Comparison of ENCODE assay signal across 9 mouse cellular contexts in the genomic region with DNA sequence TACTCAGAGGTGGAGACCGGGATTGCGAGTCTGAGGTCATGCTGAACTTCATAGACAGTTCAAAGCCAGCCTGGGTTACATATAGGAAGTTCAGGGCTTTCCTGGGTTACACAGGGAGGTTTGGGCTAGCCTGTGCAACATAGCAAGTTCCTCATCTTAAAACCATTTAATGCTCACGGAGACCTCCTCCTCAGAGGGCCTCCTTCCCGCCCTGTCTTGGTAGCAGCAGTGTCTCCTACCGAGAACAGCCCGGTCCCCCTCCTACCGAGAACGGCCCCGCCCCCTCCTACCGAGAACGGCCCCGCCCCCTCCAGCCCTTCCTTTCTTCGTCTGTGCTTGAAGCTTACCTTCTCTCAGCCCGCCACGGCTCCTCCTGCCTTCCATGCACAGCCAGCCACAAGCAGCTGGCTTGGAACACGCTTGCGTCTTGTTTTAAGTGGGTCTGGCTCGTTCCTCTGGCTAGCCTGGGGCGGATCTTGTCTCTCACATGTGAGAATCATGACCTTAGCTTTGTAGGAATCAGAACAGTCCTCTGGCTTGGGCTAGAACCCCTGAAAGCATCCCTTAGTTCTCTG. TPM values are rescaled to one million over a fixed set of nuclear protein-coding genes. Genes with fewer than 3 reads are reported as not detected.
DNase-seq lines count a peak whose midpoint lies in the region; ATAC-seq lines count a peak whose summit lies in the region.
"Had no signal": no experiment of that assay in that cellular context is flagged by ENCODE, and none has a peak within 500 bp of the region (broad histone marks: within the 10 kb centered on the region; RNA-seq: fewer than 3 reads in every experiment).

No protein-coding gene starts in this region.

- ATAC-seq in midbrain, embryonic 13.5 days: no peak
- ATAC-seq in kidney, embryonic 16.5 days (ENCODE audit: low FRiP score, low TSS enrichment): no peak

- H3K4me2 ChIP-seq in midbrain, embryonic 13.5 days (replicated peaks): no peak overlapping the region; the same call in 1 of the 2 replicates
- peak overlapping the region; percentile 32; the same call in 1 of the 2 replicates for H3K4me2 ChIP-seq in kidney, embryonic 16.5 days (replicated peaks; ENCODE audit: low read depth, low read length)

- H3K9ac ChIP-seq in midbrain, embryonic 13.5 days (replicated peaks): no peak overlapping the region
- H3K9ac ChIP-seq in kidney, embryonic 16.5 days (replicated peaks; ENCODE audit: low read length): peak overlapping the region; percentile 36; the same call in 1 of the 2 replicates

- H3K36me3 ChIP-seq in midbrain, embryonic 10.5 days: no peaks in the 10 kb centered on the region
- H3K36me3 ChIP-seq in midbrain, embryonic 13.5 days: no peaks in the 10 kb centered on the region
- no peaks in the 10 kb centered on the region for H3K36me3 ChIP-seq in kidney, embryonic 16.5 days (ENCODE audit: insufficient read depth, low read length)

- WGBS in midbrain, embryonic 10.5 days: 11% methylated on average over 19 of the region's 19 CpGs
- 11% methylated on average over 19 of the region's 19 CpGs for WGBS in midbrain, embryonic 13.5 days
- 13% methylated on average over 19 of the region's 19 CpGs for WGBS in kidney, embryonic 16.5 days

- H3K27ac ChIP-seq in midbrain, embryonic 10.5 days (replicated peaks): peak overlapping the region; percentile 55; the same call in 1 of the 2 replicates
- no peak overlapping the region for H3K27ac ChIP-seq in midbrain, embryonic 13.5 days
- H3K27ac ChIP-seq in kidney, embryonic 16.5 days (ENCODE audit: low read length): 0 out of 2 replicates have a peak overlapping the region, but pooled peaks have one; percentile 13
- H3K27ac ChIP-seq: macrophage had no signal

- peaks cover 46% of the 10 kb centered on the region for H3K27me3 ChIP-seq in midbrain, embryonic 10.5 days (ENCODE audit: low read depth, poor library complexity, severe bottlenecking)
- H3K27me3 ChIP-seq in midbrain, embryonic 13.5 days: peaks cover 12% of the 10 kb centered on the region
- peaks cover 4% of the 10 kb centered on the region; the same call in 1 of the 2 replicates for H3K27me3 ChIP-seq in kidney, embryonic 16.5 days (ENCODE audit: insufficient read depth, low read length)

- H3K4me1 ChIP-seq in midbrain, embryonic 10.5 days: peaks cover 39% of the 10 kb centered on the region
- H3K4me1 ChIP-seq in midbrain, embryonic 13.5 days (replicated peaks): peaks cover 25% of the 10 kb centered on the region
- peaks cover 28% of the 10 kb centered on the region for H3K4me1 ChIP-seq in kidney, embryonic 16.5 days (ENCODE audit: insufficient read depth, low read length)

- peak; percentile 29 for DNase-seq in midbrain, embryonic 10.5 days (ENCODE audit: low spot score)
- DNase-seq in gastrocnemius, postnatal 10 days: peak; percentile 39
- peak; percentile 26 for DNase-seq in retina, embryonic 14.5 days (ENCODE audit: low spot score)
- DNase-seq in spleen, adult 12 weeks (ENCODE audit: low spot score): no peak
- DNase-seq in right cerebral cortex, postnatal 4 days: no peak
- DNase-seq in adrenal gland, adult 8-10 months: no peak

- no peaks in the 10 kb centered on the region for H3K9me3 ChIP-seq in midbrain, embryonic 10.5 days (replicated peaks)
- no peaks in the 10 kb centered on the region for H3K9me3 ChIP-seq in midbrain, embryonic 13.5 days
- H3K9me3 ChIP-seq in kidney, embryonic 16.5 days (ENCODE audit: low read length): no peaks in the 10 kb centered on the region

- H3K4me3 ChIP-seq in midbrain, embryonic 10.5 days: peak overlapping the region; percentile 26
- H3K4me3 ChIP-seq in midbrain, embryonic 13.5 days (replicated peaks): no peak overlapping the region
- 0 out of 2 replicates have a peak overlapping the region, but pooled peaks have one; percentile 10 for H3K4me3 ChIP-seq in kidney, embryonic 16.5 days (ENCODE audit: low read length)

RNA-seq across cellular contexts. Expression of a gene that starts 4.8 kb away (rescaled TPM):
- polyA plus RNA-seq in midbrain, embryonic 10.5 days (2016; fragmentation: Nextera tagmentation; extraction: Ambion mirVana): 0.88 and 2.0 TPM in 2 replicates
- 2.1 and 2.6 TPM in 2 replicates for polyA plus RNA-seq in midbrain, embryonic 13.5 days (2015; fragmentation: Nextera tagmentation; extraction: Ambion mirVana)
- total RNA-seq in gastrocnemius, postnatal 10 days (2021): 100 to 1,000 TPM; 199 to 219 TPM
- 35.9 and 46.1 TPM in 2 replicates for polyA plus RNA-seq in kidney, embryonic 16.5 days (2015; fragmentation: Nextera tagmentation; extraction: Ambion mirVana)
- total RNA-seq in adrenal gland, adult 8-10 months (2022): 10 to 100 TPM in 2 of 4 experiments, 1 to 10 TPM in 2; 6.8 to 12.7 (median 9.7) TPM
- polyA plus RNA-seq: macrophage had no signal

RNA-seq across cellular contexts. Expression of a gene that starts 53.9 kb away (rescaled TPM):
- 8.0 and 9.8 TPM in 2 replicates for polyA plus RNA-seq in midbrain, embryonic 10.5 days (2016; fragmentation: Nextera tagmentation; extraction: Ambion mirVana)
- 17.5 and 20.8 TPM in 2 replicates for polyA plus RNA-seq in midbrain, embryonic 13.5 days (2015; fragmentation: Nextera tagmentation; extraction: Ambion mirVana)
- total RNA-seq in gastrocnemius, postnatal 10 days (2021): 10 to 100 TPM in 1 of 2 experiments, 1 to 10 TPM in 1; 8.4 to 11.4 TPM
- polyA plus RNA-seq in kidney, embryonic 16.5 days (2015; fragmentation: Nextera tagmentation; extraction: Ambion mirVana): 4.9 and 5.2 TPM in 2 replicates
- total RNA-seq in adrenal gland, adult 8-10 months (2022): 10 to 100 TPM; 22.4 to 25.4 (median 23.7) TPM

Comparison
In these comparisons a context has a peak if more than half of its experiments do, and no peak if none do; other contexts are left out.
1. DNase-seq: peak in midbrain, embryonic 10.5 days (single experiment), gastrocnemius, postnatal 10 days (single experiment) and retina, embryonic 14.5 days (single experiment); none in spleen, adult 12 weeks (single experiment), right cerebral cortex, postnatal 4 days (single experiment) and adrenal gland, adult 8-10 months (single experiment).
2. RNA of a gene that starts 4.8 kb away (polyA plus RNA-seq): 35.9 to 46.1 TPM in kidney, embryonic 16.5 days; 2.1 to 2.6 TPM in midbrain, embryonic 13.5 days and 0.88 to 2.0 TPM in midbrain, embryonic 10.5 days; every median in the first group is over 10 times any median in the second.